Mouse (Mus musculus) frontal cortex, postnatal 14 days (tissue): ENCODE results near the gene Setd1b.
A peak's percentile ranks its signal among the peaks of the same experiment; 100 is the strongest.

ENCODE experiments used
- DNase-seq, 2 experiments: peaks; one replicate each; pipeline ENCODE4 v3.0.0; 2022; ENCODE audit warnings: low spot score in 2 of 2

Gene Setd1b

DNA sequence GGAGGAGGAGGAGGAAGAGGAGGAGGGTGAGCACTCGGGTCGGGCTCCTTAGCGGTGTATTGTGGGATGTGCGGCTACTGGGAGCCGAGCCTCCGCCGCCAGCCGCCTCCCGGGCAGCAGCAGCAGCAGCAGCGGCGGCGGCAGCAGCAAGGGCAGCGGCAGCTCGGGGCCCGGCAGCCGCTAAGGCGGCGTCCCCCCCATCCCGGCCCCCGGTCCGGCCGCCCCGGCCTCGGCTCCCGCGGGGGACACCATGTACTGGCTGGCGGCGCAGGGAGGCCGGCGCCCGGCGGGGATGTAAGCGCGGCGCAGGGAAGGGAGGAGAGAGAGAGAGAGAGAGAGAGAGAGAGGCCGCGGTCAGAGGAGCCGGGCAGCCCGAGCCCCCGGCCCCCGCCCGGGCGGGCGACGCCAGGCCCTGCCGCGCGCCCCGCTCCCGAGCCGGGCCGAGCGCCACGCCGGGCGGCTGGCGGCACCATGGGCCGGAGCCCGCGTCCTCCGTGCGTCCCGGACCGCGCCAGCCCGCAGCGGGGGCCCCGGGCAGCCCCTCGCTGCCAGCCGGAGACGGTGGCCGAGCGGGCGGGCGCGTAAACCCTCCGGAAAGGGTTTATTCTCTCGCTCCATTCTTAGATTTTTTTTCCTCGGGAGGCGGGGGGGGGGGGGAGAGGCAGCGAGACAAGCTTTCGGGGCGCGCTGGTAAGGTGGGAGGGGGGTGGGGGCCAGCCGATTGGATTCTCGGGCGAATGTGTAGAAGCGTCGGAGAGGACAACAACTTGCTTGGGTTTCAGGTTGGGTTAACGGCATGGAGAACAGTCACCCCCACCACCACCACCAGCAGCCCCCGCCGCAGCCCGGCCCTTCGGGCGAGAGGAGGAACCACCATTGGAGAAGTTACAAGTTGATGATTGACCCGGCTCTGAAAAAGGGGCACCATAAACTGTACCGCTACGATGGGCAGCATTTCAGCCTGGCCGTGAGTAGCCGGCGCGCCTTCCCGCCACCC is at the start of gene Setd1b:
TSS of gene Setd1b (plus strand) at position 33 of the 997 bp plus-strand sequence.
- DNase-seq: no peak

- no peak for DNase-seq
These were observed 48.8 kb upstream of the Setd1b start for GRCm38 (mm10) chr5:123093077-123093633.

GRCm38 (mm10) chr5:123094238-123094991 is 47.6 kb upstream of the Setd1b start:
- no peak for DNase-seq

GRCm38 (mm10) chr5:123096299-123096698 is 45.7 kb upstream of the Setd1b start:
- no peak for DNase-seq

DNA sequence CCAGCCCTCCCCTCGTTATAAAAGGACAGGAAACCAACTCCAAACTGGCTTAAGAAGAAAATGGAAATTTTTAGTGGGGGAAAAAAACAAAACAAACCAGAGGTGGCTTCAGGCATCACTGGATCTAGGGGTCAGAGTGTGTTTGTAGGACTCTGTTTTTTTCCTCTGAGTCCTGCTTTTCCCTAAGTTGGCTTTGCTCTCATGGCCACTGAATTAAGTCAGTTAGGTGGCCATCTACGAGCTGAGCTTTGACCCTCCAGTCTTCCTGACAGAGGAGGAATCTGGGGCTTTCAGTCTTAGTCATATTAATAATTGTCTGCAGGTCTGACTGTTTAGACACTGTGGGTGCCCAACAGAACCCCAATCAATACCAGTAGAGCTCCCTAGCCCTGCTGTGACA is 43.5 kb upstream of the Setd1b start:
- no peak for DNase-seq

- no peak for DNase-seq
These were observed 39.6 kb upstream of the Setd1b start for GRCm38 (mm10) chr5:123102376-123102775.

DNA sequence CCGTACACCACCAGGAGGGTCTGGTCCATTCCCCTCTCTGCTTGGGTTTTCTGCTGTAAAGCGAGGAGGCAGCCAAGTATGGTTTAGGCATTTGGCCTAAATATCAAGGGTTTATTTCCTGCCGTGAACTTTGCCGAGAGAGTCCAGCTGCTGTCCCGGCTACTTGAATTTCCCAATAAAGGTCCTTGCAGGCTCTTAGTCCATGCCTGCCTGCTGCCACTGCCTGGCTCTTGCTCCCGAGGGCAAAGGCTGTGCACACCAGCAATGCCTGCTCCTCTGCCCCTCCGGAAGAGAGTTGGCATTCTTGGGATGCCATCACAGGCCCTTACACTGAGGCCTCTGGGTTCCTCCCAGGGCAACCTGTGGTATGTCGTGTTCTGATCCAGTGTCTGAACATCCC is 38.4 kb upstream of the Setd1b start:
- DNase-seq: no peak

GRCm38 (mm10) chr5:123104769-123105168 is 37.2 kb upstream of the Setd1b start:
- no peak for DNase-seq

DNA sequence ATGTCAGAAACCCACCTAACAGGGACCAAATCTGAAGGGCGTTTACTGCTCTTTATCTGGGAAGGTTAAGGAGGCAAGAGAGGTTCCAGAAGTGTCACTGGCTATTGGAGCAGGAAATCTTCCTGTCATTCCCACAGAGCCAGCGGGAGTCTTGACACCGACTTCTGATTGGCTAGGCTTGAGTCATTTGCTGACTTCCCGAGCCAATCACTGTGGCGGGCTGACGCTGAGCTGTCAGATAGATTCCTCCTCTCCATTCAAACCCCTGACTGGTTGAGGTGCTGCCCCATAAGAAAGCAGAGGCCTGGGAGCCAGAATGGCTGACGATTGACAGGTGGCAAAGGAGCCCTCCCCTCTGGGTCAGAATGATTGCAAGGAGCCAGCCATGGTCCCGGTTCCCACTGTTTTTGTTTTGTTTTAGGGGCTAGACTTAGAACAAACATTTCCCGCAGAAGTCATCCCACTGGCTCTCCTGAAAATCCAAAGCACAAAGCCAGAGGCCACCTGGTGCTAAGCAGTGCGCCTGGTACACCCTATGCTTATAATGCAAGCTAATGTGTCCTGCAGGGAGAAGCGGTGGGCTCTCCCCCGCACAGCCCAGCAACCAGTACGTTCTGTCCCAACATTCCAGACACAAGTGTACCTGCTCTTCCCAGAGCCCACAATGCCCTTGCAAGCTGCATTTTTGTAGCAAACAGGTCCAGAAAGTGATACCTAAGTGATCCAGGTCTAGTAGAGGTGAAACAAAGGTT is 32.4 kb upstream of the Setd1b start:
- no peak for DNase-seq

- no peak for DNase-seq
These were observed 31.7 kb upstream of the Setd1b start for GRCm38 (mm10) chr5:123110296-123110721.

DNA sequence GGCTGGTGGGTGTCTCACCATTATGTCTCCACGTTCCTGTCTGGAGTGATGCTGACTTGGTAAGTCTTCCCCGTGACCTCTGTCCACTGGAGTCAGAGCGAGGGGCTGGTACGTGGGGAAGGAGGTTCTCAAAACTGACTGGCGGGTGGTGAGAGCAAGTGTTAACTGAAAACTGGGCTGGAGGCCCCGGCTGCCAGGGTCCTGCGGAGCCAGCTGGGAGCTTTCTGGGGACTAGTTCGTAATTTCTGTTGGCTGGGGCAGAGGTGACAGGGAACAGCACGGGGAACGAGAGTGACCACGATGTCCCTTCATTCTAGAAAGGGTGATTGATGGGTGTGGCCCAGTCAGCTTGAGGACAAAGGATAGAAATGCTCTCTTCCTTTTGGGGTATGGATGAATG is 27.9 kb upstream of the Setd1b start:
- DNase-seq: no peak

GRCm38 (mm10) chr5:123114924-123115323 is 27.1 kb upstream of the Setd1b start:
- DNase-seq: no peak

GRCm38 (mm10) chr5:123116080-123116479 is 25.9 kb upstream of the Setd1b start:
- DNase-seq: no peak

GRCm38 (mm10) chr5:123117257-123117656 is 24.7 kb upstream of the Setd1b start:
- DNase-seq: peak in 1 of 2 experiments; percentile 59

GRCm38 (mm10) chr5:123117773-123118172 is 24.2 kb upstream of the Setd1b start:
- DNase-seq: no peak

DNA sequence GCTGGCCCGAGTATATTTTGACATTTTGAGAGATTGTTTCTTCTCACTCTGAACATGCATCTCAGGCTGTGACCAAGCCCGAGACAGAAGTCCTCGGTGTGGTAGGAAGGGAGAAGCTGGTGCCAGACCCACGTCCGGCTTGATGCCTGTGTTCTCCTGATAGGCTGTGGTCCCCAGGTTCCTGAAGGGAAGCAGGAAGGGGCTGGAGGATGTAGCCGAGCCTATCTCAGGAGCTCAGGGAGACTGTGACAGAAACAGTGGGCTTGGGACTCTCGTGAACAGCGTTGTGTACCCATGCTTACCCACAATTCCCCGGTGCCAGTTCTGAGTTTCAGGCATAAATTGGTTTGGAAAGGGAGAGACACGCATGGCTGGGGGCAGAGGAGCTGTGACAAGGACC is 23.2 kb upstream of the Setd1b start:
- no peak for DNase-seq

DNA sequence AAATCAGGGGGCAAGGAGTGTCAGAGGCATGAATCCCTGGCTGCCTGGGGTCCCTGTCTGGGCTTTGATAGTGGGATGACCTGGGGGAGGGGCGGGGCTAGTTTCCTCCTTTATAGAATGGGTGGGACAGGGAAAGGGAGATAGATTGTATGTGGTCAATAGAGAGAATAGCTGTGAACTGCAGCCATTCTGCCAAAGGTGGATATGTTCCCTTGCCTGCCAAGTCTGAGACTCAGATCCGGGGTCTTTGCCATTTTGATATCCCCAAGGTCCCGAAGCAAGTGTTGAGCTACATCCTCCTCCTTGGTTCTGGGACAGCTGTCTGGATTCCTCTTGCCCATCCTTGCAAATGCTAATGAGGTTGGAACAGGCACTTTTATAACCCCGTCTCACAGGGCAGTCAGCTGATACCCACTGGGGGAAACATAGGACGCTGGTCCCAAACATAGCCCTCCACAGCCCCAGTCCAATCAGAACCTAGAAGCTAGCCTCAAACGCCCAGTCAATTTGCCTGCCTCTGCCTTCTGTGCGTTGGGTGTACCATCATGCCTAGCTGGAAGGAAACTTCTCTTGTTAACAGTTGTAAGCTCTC is 21.3 kb upstream of the Setd1b start:
- DNase-seq: no peak

- no peak for DNase-seq
These were observed 19.8 kb upstream of the Setd1b start for GRCm38 (mm10) chr5:123122181-123122580.

GRCm38 (mm10) chr5:123125105-123125504 is 16.9 kb upstream of the Setd1b start:
- no peak for DNase-seq

DNA sequence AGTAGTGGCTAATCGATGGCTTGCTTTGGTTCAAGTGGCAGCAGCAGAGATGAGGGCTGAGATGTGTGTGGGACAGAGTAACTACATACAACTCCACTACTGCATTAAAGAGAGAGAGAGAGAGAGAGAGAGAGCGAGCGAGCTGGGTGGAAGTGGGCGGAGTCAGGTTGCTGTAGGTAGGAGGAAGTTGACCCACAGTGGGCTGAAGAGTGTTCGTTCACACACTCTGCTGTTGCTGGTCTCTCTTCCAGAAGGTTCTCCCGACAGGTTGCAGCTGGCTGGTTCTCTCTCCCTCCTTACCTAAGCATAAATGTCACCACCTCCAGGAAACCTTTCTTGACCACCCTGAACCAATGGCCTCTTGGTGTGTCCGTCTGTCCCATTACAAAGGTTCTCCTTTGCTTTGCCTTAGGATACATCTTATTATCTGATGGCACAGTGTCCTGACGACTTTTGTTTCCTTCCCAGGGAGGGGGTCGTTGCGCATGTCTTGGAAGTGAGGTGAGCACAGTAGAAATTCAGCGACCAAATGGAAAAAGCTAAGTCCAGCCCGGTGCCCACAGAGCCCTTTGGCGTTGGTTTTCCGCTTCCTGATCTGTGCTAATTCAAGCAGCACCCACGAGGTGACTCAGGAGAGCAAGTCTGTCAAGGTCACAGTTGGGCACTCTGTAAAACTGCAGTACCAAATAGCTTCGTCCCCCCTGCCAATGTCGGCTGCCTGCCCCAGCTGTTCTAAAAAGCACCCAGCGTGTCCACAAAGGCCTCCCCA is 16.2 kb upstream of the Setd1b start:
- no peak for DNase-seq
